Mouse (Mus musculus): ENCODE measurements at regions not wholly inside any gene's neighbourhood (a gene's known extent, or its start where the extent isn't known, plus 50 kb on each side); places are given as distances from the start of the nearest gene placed in this dataset.

DNA sequence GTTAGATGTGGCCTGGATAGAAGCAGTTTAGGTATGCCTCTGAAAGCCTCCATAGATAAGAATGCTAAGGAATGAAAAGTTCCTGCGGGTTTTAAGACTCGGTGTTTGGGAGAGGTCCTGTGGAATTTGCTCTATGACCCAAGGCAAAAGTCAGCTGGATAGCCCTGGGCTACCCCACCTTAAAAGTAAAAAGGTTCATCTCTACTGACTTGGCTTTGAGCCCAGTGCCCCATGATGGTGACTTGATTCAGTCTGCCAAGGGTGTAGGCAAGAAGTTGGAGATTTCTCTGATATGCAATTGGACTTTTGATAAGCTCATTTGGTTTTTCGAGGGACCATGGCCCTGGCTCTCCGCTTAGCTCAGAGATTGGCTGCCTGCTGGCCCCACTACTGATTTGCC lies 78.8 kb upstream of the Herc3 start:
- DNase-seq (ENCODE audit: extremely low read depth, low read depth, low spot score): no peak

DNA sequence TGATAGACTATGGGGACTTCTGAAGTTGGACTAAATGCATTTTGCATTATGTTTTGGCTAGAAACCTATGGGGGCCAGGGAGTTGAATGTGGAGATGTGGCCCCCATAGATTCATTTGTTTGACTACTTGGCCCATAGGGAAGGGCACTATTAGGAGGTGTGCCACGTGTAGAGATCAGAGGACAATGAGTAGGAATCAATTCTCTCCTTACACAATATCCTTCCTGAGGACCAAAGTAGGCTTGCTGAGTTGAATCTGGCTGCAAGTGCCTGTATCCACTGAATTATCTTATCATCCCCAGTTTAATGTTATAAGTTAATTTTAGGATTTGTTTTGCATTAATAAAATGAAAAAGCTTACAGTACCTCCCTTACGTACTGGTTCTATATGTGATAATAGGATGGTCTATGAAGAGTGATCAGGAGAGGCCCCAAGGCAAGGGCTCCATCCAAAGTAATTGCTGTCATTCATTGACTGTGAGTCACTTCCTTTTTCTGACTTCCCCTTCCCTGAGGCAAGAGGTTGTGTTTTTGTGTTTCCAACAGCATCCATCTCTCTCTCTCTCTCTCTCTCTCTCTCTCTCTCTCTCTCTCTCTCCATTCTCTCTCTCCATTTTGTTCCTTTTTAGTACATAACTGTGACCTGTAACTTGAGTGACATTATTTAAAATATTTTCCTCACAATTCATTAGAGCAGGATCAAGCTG lies 74.8 kb upstream of the Herc3 start:
- DNase-seq (ENCODE audit: extremely low read depth, low read depth, low spot score): no peak

DNA sequence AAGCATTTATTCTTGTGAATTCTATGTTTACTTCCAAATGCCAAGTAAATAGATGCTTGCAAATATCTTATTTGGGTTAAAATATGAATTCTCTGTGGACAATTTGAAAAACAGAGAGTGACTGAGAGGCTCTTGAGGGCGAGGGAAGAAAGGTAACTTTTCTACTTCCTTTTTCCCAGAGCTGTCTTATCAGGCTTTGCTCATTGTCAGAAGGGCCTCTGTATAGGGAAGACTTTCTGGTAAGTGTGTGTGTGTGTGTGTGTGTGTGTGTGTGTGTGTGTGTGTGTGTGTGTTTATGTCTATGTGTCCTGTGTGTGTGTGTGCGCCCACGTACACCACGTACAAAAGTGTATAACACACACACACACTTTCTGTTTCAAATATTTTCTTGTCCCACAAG lies 73.9 kb upstream of the Herc3 start:
- no peak for DNase-seq (ENCODE audit: extremely low read depth, low read depth, low spot score)

DNA sequence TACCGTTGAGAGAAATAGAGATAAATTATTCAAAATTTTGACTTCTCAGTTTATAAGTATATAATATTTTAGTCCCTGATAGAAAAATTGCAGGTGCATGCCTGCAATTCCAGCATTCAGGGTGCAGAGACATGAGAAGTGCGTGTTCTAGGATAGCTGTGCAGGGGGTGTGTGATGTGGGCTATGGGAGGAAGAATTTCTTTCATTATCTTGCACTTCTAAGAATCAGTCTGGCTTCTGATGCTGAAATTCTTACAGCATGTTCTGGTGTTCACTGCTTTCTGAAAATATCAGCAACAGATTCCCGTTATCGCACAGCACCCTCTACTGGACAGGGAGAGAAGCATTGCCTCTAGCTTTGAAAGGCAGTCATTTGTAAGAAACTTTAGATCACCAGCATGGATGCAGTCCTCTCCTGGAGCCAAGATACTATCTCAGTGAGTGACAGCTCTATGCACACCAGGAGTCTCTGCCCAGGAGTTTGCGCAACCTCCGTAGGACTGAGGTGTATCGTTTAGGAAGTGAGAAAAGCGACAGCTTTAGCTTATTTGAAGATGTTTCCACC lies 60.5 kb upstream of the Herc3 start:
- peak; percentile 16 for DNase-seq (ENCODE audit: extremely low read depth, low read depth, low spot score)

DNA sequence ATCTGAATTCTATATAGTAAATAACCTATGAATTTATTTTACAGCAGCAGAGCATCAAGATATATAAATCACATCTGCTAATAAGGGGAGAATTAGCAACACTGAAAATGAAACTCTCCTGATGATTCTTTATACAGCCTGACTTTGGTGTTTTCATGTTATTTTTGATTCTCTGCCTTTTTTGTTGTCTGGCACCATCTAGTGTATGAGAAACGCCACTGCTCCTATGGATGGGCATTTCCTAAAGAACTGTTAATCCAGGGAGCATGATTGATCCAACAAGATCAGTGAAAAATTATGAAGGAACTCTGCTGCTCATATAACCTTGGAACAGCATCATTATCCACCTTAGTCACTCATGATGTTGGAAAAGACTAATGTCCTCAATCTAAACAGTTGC lies 59.3 kb upstream of the Herc3 start:
- DNase-seq (ENCODE audit: extremely low read depth, low read depth, low spot score): no peak
